Mouse (Mus musculus): Measurements from ENCODE around the gene Gm10487. TPM values are rescaled to one million over a fixed set of nuclear protein-coding genes. Genes with fewer than 3 reads are reported as not detected.
"Not testable (repeated sequence)": the region's sequence is repeated elsewhere in the genome, so short reads cannot be mapped to it uniquely, and the experiment has no call there.

Gm10487 gene
- not detected in 2 replicates for polyA plus RNA-seq (2015; fragmentation: Nextera tagmentation; extraction: Ambion mirVana)

- H3K27ac ChIP-seq (replicated peaks); ATAC-seq (ENCODE audit: low FRiP score, low read depth); H3K4me1 ChIP-seq (replicated peaks); H3K9me3 ChIP-seq; H3K4me3 ChIP-seq; H3K4me2 ChIP-seq; H3K9ac ChIP-seq; H3K36me3 ChIP-seq; H3K27me3 ChIP-seq: not testable (repeated sequence)
- WGBS, result no CpG with 5 or more reads among the region's 6 CpGs
Observed at GRCm38 (mm10) chrX:30843369-30843768, at the start of gene Gm10487. Gm10487 (minus strand) TSS chrX:30843469.

Data from hindbrain, embryonic 15.5 days (tissue).